ENCODE assay signal across 8 mouse cellular contexts in genomic region chr4:139310899-139311701, GRCm38 (mm10). TPM values are rescaled to one million over a fixed set of nuclear protein-coding genes. Genes with fewer than 3 reads are reported as not detected.
DNase-seq lines count a peak whose midpoint lies in the region; ATAC-seq and TF ChIP-seq lines count a peak whose summit lies in the region.

No protein-coding gene starts in this region.

- H3K36me3 ChIP-seq in embryonic facial prominence, embryonic 12.5 days: peaks cover 29% of the 10 kb centered on the region
- no peaks in the 10 kb centered on the region for H3K36me3 ChIP-seq in kidney, adult 2 months (ENCODE audit: control insufficient read depth, insufficient read depth, low read length)
- H3K36me3 ChIP-seq in midbrain, embryonic 12.5 days: peaks cover 21% of the 10 kb centered on the region

- TF ChIP-seq POLR2A in kidney, adult 2 months (IDR thresholded peaks at IDR 0.05; ENCODE audit: low read depth, low read length): no peak

- peaks cover 16% of the 10 kb centered on the region; the same call in 1 of the 2 replicates for H3K4me1 ChIP-seq in embryonic facial prominence, embryonic 12.5 days
- 0 out of 2 replicates have a peak, but pooled peaks cover 12% of the 10 kb centered on the region for H3K4me1 ChIP-seq in kidney, adult 2 months (ENCODE audit: control insufficient read depth, insufficient read depth, low read length)
- peaks cover 18% of the 10 kb centered on the region for H3K4me1 ChIP-seq in midbrain, embryonic 12.5 days

- H3K9ac ChIP-seq in embryonic facial prominence, embryonic 12.5 days: peak overlapping the region; percentile 90
- peak overlapping the region; percentile 88 for H3K9ac ChIP-seq in midbrain, embryonic 12.5 days (replicated peaks)

- H3K27ac ChIP-seq in embryonic facial prominence, embryonic 12.5 days: peak overlapping the region; percentile 82
- peak overlapping the region; percentile 81 for H3K27ac ChIP-seq in kidney, adult 2 months (ENCODE audit: insufficient read depth, low read depth, low read length)
- peak overlapping the region; percentile 50; the same call in 1 of the 2 replicates for H3K27ac ChIP-seq in midbrain, embryonic 12.5 days (replicated peaks)

- peak overlapping the region; percentile 88 for H3K4me3 ChIP-seq in embryonic facial prominence, embryonic 12.5 days
- H3K4me3 ChIP-seq in kidney, adult 2 months (ENCODE audit: insufficient read depth, low read depth, low read length): peak overlapping the region; percentile 64
- H3K4me3 ChIP-seq in midbrain, embryonic 12.5 days: peak overlapping the region; percentile 88

- peak; percentile 28; the same call in 1 of the 2 replicates for ATAC-seq in frontal cortex, adult (ENCODE audit: low TSS enrichment)
- peak; percentile 44 for ATAC-seq in CD4-positive, CD25-positive, alpha-beta regulatory T cell, adult 4 months
- peak; percentile 72 for ATAC-seq in embryonic facial prominence, embryonic 12.5 days (ENCODE audit: insufficient number of reproducible peaks, insufficient read depth, low FRiP score, low TSS enrichment)
- ATAC-seq in midbrain, embryonic 12.5 days (ENCODE audit: low FRiP score, low read depth): no peak; the same call in 1 of the 2 replicates

- H3K4me2 ChIP-seq in embryonic facial prominence, embryonic 12.5 days (replicated peaks): peak overlapping the region; percentile 89
- peak overlapping the region; percentile 92 for H3K4me2 ChIP-seq in midbrain, embryonic 12.5 days (replicated peaks)

- DNase-seq in frontal cortex, postnatal 36 days (ENCODE audit: low spot score in 2 of 2): no peak
- DNase-seq in kidney, adult 2 months: peak; percentile 82
- no peak for DNase-seq in left cerebral cortex, postnatal 4 days
- no peak for DNase-seq in right cerebral cortex, postnatal 25 days

- H3K9me3 ChIP-seq in embryonic facial prominence, embryonic 12.5 days: no peaks in the 10 kb centered on the region
- no peaks in the 10 kb centered on the region for H3K9me3 ChIP-seq in midbrain, embryonic 12.5 days

- TF ChIP-seq CTCF in kidney, adult 2 months (conservative IDR thresholded peaks at IDR 0.05; ENCODE audit: insufficient read depth, insufficient read length, low read depth, low read length): no peak

- H3K27me3 ChIP-seq in embryonic facial prominence, embryonic 12.5 days: no peaks in the 10 kb centered on the region
- no peaks in the 10 kb centered on the region for H3K27me3 ChIP-seq in kidney, adult 2 months (replicated peaks; ENCODE audit: control insufficient read depth, insufficient read depth, low read length)
- H3K27me3 ChIP-seq in midbrain, embryonic 12.5 days: peaks cover 18% of the 10 kb centered on the region; the same call in 1 of the 2 replicates

- under 1% methylated on average over 53 of the region's 53 CpGs for WGBS in embryonic facial prominence, embryonic 12.5 days
- WGBS in kidney, adult 2 months: under 1% methylated on average over 53 of the region's 53 CpGs
- under 1% methylated on average over 51 of the region's 53 CpGs for WGBS in midbrain, embryonic 12.5 days

- intact Hi-C loops in left cerebral cortex, postnatal 4 days (cut with DNase I): no loop called here

RNA-seq across cellular contexts. Expression of gene Akr7a5, which starts 0.6 kb away (rescaled TPM):
- polyA plus RNA-seq in CD4-positive, CD25-positive, alpha-beta regulatory T cell, adult 4 months (2017; shearing (Covaris generic)): 1 to 10 TPM; 9.1 TPM
- 134 TPM in 2 replicates for polyA plus RNA-seq in embryonic facial prominence, embryonic 12.5 days (2016; fragmentation: Nextera tagmentation; extraction: Ambion mirVana)
- polyA plus RNA-seq in kidney, adult 2 months (2012; rRNA removed): 245 and 280 TPM in 2 replicates
- 74.4 and 81.2 TPM in 2 replicates for polyA plus RNA-seq in midbrain, embryonic 12.5 days (2016; fragmentation: Nextera tagmentation; extraction: Ambion mirVana)
- 10 to 100 TPM; 24.9 to 26.4 TPM for total RNA-seq in left cerebral cortex, postnatal 4 days (2021)

RNA-seq across cellular contexts. Expression of gene Pqlc2, which starts 0.6 kb away (rescaled TPM):
- 10 to 100 TPM; 10.4 to 10.8 TPM for polyA plus RNA-seq in CD4-positive, CD25-positive, alpha-beta regulatory T cell, adult 4 months (2017; shearing (Covaris generic))
- polyA plus RNA-seq in embryonic facial prominence, embryonic 12.5 days (2016; fragmentation: Nextera tagmentation; extraction: Ambion mirVana): 15.0 and 17.0 TPM in 2 replicates
- polyA plus RNA-seq in kidney, adult 2 months (2012; rRNA removed): 63.3 and 71.7 TPM in 2 replicates
- 13.5 and 14.1 TPM in 2 replicates for polyA plus RNA-seq in midbrain, embryonic 12.5 days (2016; fragmentation: Nextera tagmentation; extraction: Ambion mirVana)
- 10 to 100 TPM; 12.7 to 12.9 TPM for total RNA-seq in left cerebral cortex, postnatal 4 days (2021)

RNA-seq across cellular contexts. Expression of gene Mrto4, which starts 41.3 kb away (rescaled TPM):
- polyA plus RNA-seq in CD4-positive, CD25-positive, alpha-beta regulatory T cell, adult 4 months (2017; shearing (Covaris generic)): 10 to 100 TPM; 49.4 to 61.5 TPM
- 125 and 129 TPM in 2 replicates for polyA plus RNA-seq in embryonic facial prominence, embryonic 12.5 days (2016; fragmentation: Nextera tagmentation; extraction: Ambion mirVana)
- polyA plus RNA-seq in kidney, adult 2 months (2012; rRNA removed): 16.3 and 21.2 TPM in 2 replicates
- polyA plus RNA-seq in midbrain, embryonic 12.5 days (2016; fragmentation: Nextera tagmentation; extraction: Ambion mirVana): 106 TPM in 2 replicates
- 10 to 100 TPM; 60.1 to 65.3 TPM for total RNA-seq in left cerebral cortex, postnatal 4 days (2021)

RNA-seq across cellular contexts. Expression of gene Emc1, which starts 41.3 kb away (rescaled TPM):
- 10 to 100 TPM; 25.0 to 39.0 TPM for polyA plus RNA-seq in CD4-positive, CD25-positive, alpha-beta regulatory T cell, adult 4 months (2017; shearing (Covaris generic))
- polyA plus RNA-seq in embryonic facial prominence, embryonic 12.5 days (2016; fragmentation: Nextera tagmentation; extraction: Ambion mirVana): 32.1 and 33.6 TPM in 2 replicates
- polyA plus RNA-seq in kidney, adult 2 months (2012; rRNA removed): 29.2 and 31.4 TPM in 2 replicates
- 39.0 and 42.0 TPM in 2 replicates for polyA plus RNA-seq in midbrain, embryonic 12.5 days (2016; fragmentation: Nextera tagmentation; extraction: Ambion mirVana)
- total RNA-seq in left cerebral cortex, postnatal 4 days (2021): 10 to 100 TPM; 70.7 to 80.4 TPM

RNA-seq across cellular contexts. Expression of gene Ubr4, which starts 41.3 kb away (rescaled TPM):
- polyA plus RNA-seq in CD4-positive, CD25-positive, alpha-beta regulatory T cell, adult 4 months (2017; shearing (Covaris generic)): 10 to 100 TPM; 53.5 to 64.8 TPM
- polyA plus RNA-seq in embryonic facial prominence, embryonic 12.5 days (2016; fragmentation: Nextera tagmentation; extraction: Ambion mirVana): 70.8 and 74.0 TPM in 2 replicates
- 129 and 168 TPM in 2 replicates for polyA plus RNA-seq in kidney, adult 2 months (2012; rRNA removed)
- polyA plus RNA-seq in midbrain, embryonic 12.5 days (2016; fragmentation: Nextera tagmentation; extraction: Ambion mirVana): 80.6 and 80.9 TPM in 2 replicates
- 100 to 1,000 TPM; 176 to 185 TPM for total RNA-seq in left cerebral cortex, postnatal 4 days (2021)
